Mouse (Mus musculus) embryonic facial prominence, embryonic 11.5 days (tissue): ENCODE measurements around the gene Mylip. TPM values are rescaled to one million over a fixed set of nuclear protein-coding genes. Genes with fewer than 3 reads are reported as not detected.
A peak's percentile ranks its signal among the peaks of the same experiment; 100 is the strongest.

Experiments used
- ATAC-seq: fragments of 200-750 bp; cut with Nextera tagmentation; replicated peaks from 2 replicates; pipeline ENCODE4 v1.8.0; 2017; ENCODE audit warnings: low read depth; ENCODE audit not compliant: insufficient number of reproducible peaks, low FRiP score, low TSS enrichment
- DNase-seq: peaks from one replicate; pipeline ENCODE4 v3.0.0-alpha.2; 2015; ENCODE audit warnings: low spot score
- H3K27ac ChIP-seq: fragments of 300-500 bp; sonication (generic); replicated peaks from 2 replicates; pipeline ENCODE4 v1.5.1; 2014; ENCODE audit warnings: mild to moderate bottlenecking, low read depth, low read length, control low read depth
- H3K27me3 ChIP-seq: fragments of 300-500 bp; sonication (generic); 2 replicates; pipeline ENCODE4 v1.6.1; 2014; ENCODE audit warnings: mild to moderate bottlenecking, low read length, moderate library complexity, mixed read lengths; ENCODE audit not compliant: control insufficient read depth, insufficient read depth
- H3K36me3 ChIP-seq: fragments of 300-500 bp; sonication (generic); replicated peaks from 2 replicates; pipeline ENCODE4 v1.6.1; 2014; ENCODE audit warnings: low read depth, mild to moderate bottlenecking, low read length, moderate library complexity, mixed read lengths; ENCODE audit not compliant: control insufficient read depth, insufficient read depth
- H3K4me1 ChIP-seq: fragments of 300-500 bp; sonication (generic); 2 replicates; pipeline ENCODE4 v1.6.1; 2014; ENCODE audit warnings: low read length, mixed read lengths; ENCODE audit not compliant: control insufficient read depth, insufficient read depth
- H3K4me2 ChIP-seq: fragments of 300-500 bp; sonication (generic); 2 replicates; pipeline ENCODE4 v1.6.1; 2014; ENCODE audit warnings: low read depth, mild to moderate bottlenecking, control low read depth, low read length, moderate library complexity
- H3K4me3 ChIP-seq: fragments of 300-500 bp; sonication (generic); 2 replicates; pipeline ENCODE4 v1.5.1; 2014; ENCODE audit warnings: low read depth, low read length, control low read depth
- H3K9ac ChIP-seq: fragments of 300-500 bp; sonication (generic); replicated peaks from 2 replicates; pipeline ENCODE4 v1.6.1; 2014; ENCODE audit warnings: mild to moderate bottlenecking, control low read depth, low read length
- H3K9me3 ChIP-seq: fragments of 300-500 bp; sonication (generic); replicated peaks from 2 replicates; pipeline ENCODE4 v1.6.1; 2016; ENCODE audit warnings: mild to moderate bottlenecking, low read length, inconsistent platforms, mixed read lengths; ENCODE audit not compliant: control insufficient read depth
- WGBS: fragments of 180-500 bp; shearing (Covaris S2); extraction: QIAGEN DNeasy Blood & Tissue Kit; methylation state at CpG from one replicate; pipeline ENCODE4 v1.1.7; 2014; 5-methylcytosine and 5-hydroxymethylcytosine counted together
- polyA plus RNA-seq: library from polyadenylated mRNA; unstranded; fragments of >200 nt; fragmentation: Nextera tagmentation; extraction: Ambion mirVana; gene quantifications from 2 replicates; pipeline ENCODE4 v1.2.1, GENCODE M21; 2014

Mylip gene
- polyA plus RNA-seq, 1 experiment from 2014 or later, result 8.7 TPM

- DNase-seq (no peak), ATAC-seq (no peak)
- Histone ChIP-seq H3K27me3 (no peaks in the 10 kb centered on the region), H3K36me3 (no peaks in the 10 kb centered on the region), H3K9me3 (no peaks in the 10 kb centered on the region), H3K27ac (no peak overlapping the region), H3K4me3 (no peak overlapping the region), H3K9ac (no peak overlapping the region), H3K4me1 (0 out of 2 replicates have a peak, but pooled peaks cover 3% of the 10 kb centered on the region), H3K4me2 (no peak overlapping the region)
- WGBS, result 57% methylated on average over 12 of the region's 12 CpGs
Measured at GRCm38 (mm10) chr13:45418986-45419385, 29.4 kb downstream of the Mylip start.

- H3K4me2 ChIP-seq, result no peak overlapping the region
- 77% methylated on average over 13 of the region's 13 CpGs for WGBS
- H3K4me3 ChIP-seq, result no peak overlapping the region
- H3K27me3 ChIP-seq, result no peaks in the 10 kb centered on the region
- H3K9ac ChIP-seq, result no peak overlapping the region
- ATAC-seq (no peak), DNase-seq (no peak)
- no peak overlapping the region for H3K27ac ChIP-seq
- H3K9me3 ChIP-seq, result no peaks in the 10 kb centered on the region
- no peaks in the 10 kb centered on the region for H3K36me3 ChIP-seq
- H3K4me1 ChIP-seq, result no peaks in the 10 kb centered on the region
Measured at GRCm38 (mm10) chr13:45422251-45422650, 32.7 kb downstream of the Mylip start.

- no peak for ATAC-seq
- no peaks in the 10 kb centered on the region for H3K27me3 ChIP-seq
- 93% methylated on average over 5 of the region's 5 CpGs for WGBS
- H3K9ac ChIP-seq, result no peak overlapping the region
- no peak overlapping the region for H3K4me3 ChIP-seq
- H3K4me2 ChIP-seq, result no peak overlapping the region
- no peaks in the 10 kb centered on the region for H3K4me1 ChIP-seq
- no peak overlapping the region for H3K27ac ChIP-seq
- H3K36me3 ChIP-seq, result no peaks in the 10 kb centered on the region
- no peak for DNase-seq
- no peaks in the 10 kb centered on the region for H3K9me3 ChIP-seq
Measured at GRCm38 (mm10) chr13:45422709-45423108, 33.2 kb downstream of the Mylip start.

GRCm38 (mm10) chr13:45423905-45424304 is 34.4 kb downstream of the Mylip start:
- 84% methylated on average over 5 of the region's 5 CpGs for WGBS
- H3K9me3 ChIP-seq, result no peaks in the 10 kb centered on the region
- H3K4me1 ChIP-seq, result no peaks in the 10 kb centered on the region
- no peak overlapping the region for H3K4me2 ChIP-seq
- H3K4me3 ChIP-seq, result no peak overlapping the region
- DNase-seq (no peak), ATAC-seq (no peak)
- H3K36me3 ChIP-seq, result no peaks in the 10 kb centered on the region
- H3K9ac ChIP-seq, result no peak overlapping the region
- H3K27me3 ChIP-seq, result no peaks in the 10 kb centered on the region
- H3K27ac ChIP-seq, result no peak overlapping the region

- WGBS, result 28% methylated on average over 11 of the region's 11 CpGs
- H3K27ac ChIP-seq, result no peak overlapping the region
Measured at GRCm38 (mm10) chr13:45429239-45429638, 39.7 kb downstream of the Mylip start.

GRCm38 (mm10) chr13:45437134-45437533 is 47.6 kb downstream of the Mylip start:
- no peaks in the 10 kb centered on the region for H3K9me3 ChIP-seq
- no peak overlapping the region for H3K9ac ChIP-seq
- no peaks in the 10 kb centered on the region for H3K27me3 ChIP-seq
- H3K4me2 ChIP-seq, result no peak overlapping the region
- H3K4me3 ChIP-seq, result no peak overlapping the region
- 89% methylated on average over 9 of the region's 9 CpGs for WGBS
- ATAC-seq (no peak), DNase-seq (no peak)
- no peak overlapping the region for H3K27ac ChIP-seq
- H3K36me3 ChIP-seq, result no peaks in the 10 kb centered on the region
- no peaks in the 10 kb centered on the region for H3K4me1 ChIP-seq

More at GRCm38 (mm10) chr13:45429239-45429638, 39.7 kb downstream of the Mylip start:
- H3K9me3 ChIP-seq, result no peaks in the 10 kb centered on the region
- no peaks in the 10 kb centered on the region for H3K36me3 ChIP-seq
- no peaks in the 10 kb centered on the region for H3K4me1 ChIP-seq
- ATAC-seq (no peak), DNase-seq (no peak)
- no peaks in the 10 kb centered on the region for H3K27me3 ChIP-seq
- H3K9ac ChIP-seq, result 0 out of 2 replicates have a peak overlapping the region, but pooled peaks have one; percentile 18
- no peak overlapping the region for H3K4me2 ChIP-seq
- no peak overlapping the region for H3K4me3 ChIP-seq

- no peak for DNase-seq
- Histone ChIP-seq H3K27me3 (no peaks in the 10 kb centered on the region), H3K4me1 (no peaks in the 10 kb centered on the region), H3K9ac (no peak overlapping the region), H3K9me3 (no peaks in the 10 kb centered on the region), H3K36me3 (no peaks in the 10 kb centered on the region), H3K4me3 (no peak overlapping the region), H3K4me2 (no peak overlapping the region), H3K27ac (no peak overlapping the region)
- no peak for ATAC-seq
- 84% methylated on average over 6 of the region's 6 CpGs for WGBS
Measured at GRCm38 (mm10) chr13:45438853-45439252, 49.3 kb downstream of the Mylip start.

GRCm38 (mm10) chr13:45440226-45440625 is 50.7 kb downstream of the Mylip start:
- Histone ChIP-seq H3K27me3 (no peaks in the 10 kb centered on the region), H3K27ac (no peak overlapping the region), H3K4me1 (no peaks in the 10 kb centered on the region), H3K9me3 (no peaks in the 10 kb centered on the region), H3K9ac (no peak overlapping the region), H3K4me2 (no peak overlapping the region), H3K4me3 (no peak overlapping the region), H3K36me3 (no peaks in the 10 kb centered on the region)
- ATAC-seq (no peak), DNase-seq (no peak)
- WGBS, result 93% methylated on average over 5 of the region's 5 CpGs
